Mouse (Mus musculus) midbrain, embryonic 14.5 days (tissue): ENCODE measurements around the gene Nlgn1. TPM values are rescaled to one million over a fixed set of nuclear protein-coding genes. Genes with fewer than 3 reads are reported as not detected.

Source experiments
- ATAC-seq: fragments of 200-750 bp; cut with Nextera tagmentation; 2 replicates; pipeline ENCODE4 v1.8.0; 2017; ENCODE audit warnings: moderate number of reproducible peaks, moderate library complexity; ENCODE audit not compliant: low FRiP score, low TSS enrichment
- DNase-seq: peaks from one replicate; pipeline ENCODE4 v3.0.0-alpha.2; 2015
- H3K27ac ChIP-seq: fragments of 300-500 bp; sonication (generic); replicated peaks from 2 replicates; pipeline ENCODE4 v1.5.1; 2014; ENCODE audit warnings: mild to moderate bottlenecking, low read depth, low read length, moderate library complexity
- H3K27me3 ChIP-seq: fragments of 300-500 bp; sonication (generic); 2 replicates; pipeline ENCODE4 v1.6.1; 2014; ENCODE audit warnings: low read length, control low read depth, mixed read lengths; ENCODE audit not compliant: control insufficient read depth, insufficient read depth
- H3K36me3 ChIP-seq: fragments of 300-500 bp; sonication (generic); 2 replicates; pipeline ENCODE4 v1.6.1; 2014; ENCODE audit warnings: low read length, control low read depth; ENCODE audit not compliant: control insufficient read depth, insufficient read depth
- H3K4me1 ChIP-seq: fragments of 300-500 bp; sonication (generic); 2 replicates; pipeline ENCODE4 v1.6.1; 2014; ENCODE audit warnings: mild to moderate bottlenecking, antibody characterized with exemption, low read length, control low read depth; ENCODE audit not compliant: control insufficient read depth, insufficient read depth
- H3K4me2 ChIP-seq: fragments of 300-500 bp; sonication (generic); 2 replicates; pipeline ENCODE4 v1.6.1; 2014; ENCODE audit warnings: mild to moderate bottlenecking, low read length, moderate library complexity
- H3K4me3 ChIP-seq: fragments of 300-500 bp; sonication (generic); replicated peaks from 2 replicates; pipeline ENCODE4 v1.5.1; 2014; ENCODE audit warnings: low read depth, low read length
- H3K9ac ChIP-seq: fragments of 300-500 bp; sonication (generic); replicated peaks from 2 replicates; pipeline ENCODE4 v1.6.1; 2014; ENCODE audit warnings: mild to moderate bottlenecking, low read length, moderate library complexity
- H3K9me3 ChIP-seq: fragments of 300-500 bp; sonication (generic); 2 replicates; pipeline ENCODE4 v1.6.1; 2016; ENCODE audit warnings: low read length, control low read depth, mixed read lengths; ENCODE audit not compliant: control insufficient read depth
- WGBS: fragments of 180-500 bp; shearing (Covaris S2); extraction: QIAGEN DNeasy Blood & Tissue Kit; methylation state at CpG from one replicate; pipeline ENCODE4 v1.1.7; 2014; 5-methylcytosine and 5-hydroxymethylcytosine counted together
- polyA plus RNA-seq: library from polyadenylated mRNA; unstranded; fragments of >200 nt; fragmentation: Nextera tagmentation; extraction: Ambion mirVana; gene quantifications from 2 replicates; pipeline ENCODE4 v1.2.1, GENCODE M21; 2014

Nlgn1 gene
- polyA plus RNA-seq, 1 experiment from 2014 or later = 26.1 TPM

DNA sequence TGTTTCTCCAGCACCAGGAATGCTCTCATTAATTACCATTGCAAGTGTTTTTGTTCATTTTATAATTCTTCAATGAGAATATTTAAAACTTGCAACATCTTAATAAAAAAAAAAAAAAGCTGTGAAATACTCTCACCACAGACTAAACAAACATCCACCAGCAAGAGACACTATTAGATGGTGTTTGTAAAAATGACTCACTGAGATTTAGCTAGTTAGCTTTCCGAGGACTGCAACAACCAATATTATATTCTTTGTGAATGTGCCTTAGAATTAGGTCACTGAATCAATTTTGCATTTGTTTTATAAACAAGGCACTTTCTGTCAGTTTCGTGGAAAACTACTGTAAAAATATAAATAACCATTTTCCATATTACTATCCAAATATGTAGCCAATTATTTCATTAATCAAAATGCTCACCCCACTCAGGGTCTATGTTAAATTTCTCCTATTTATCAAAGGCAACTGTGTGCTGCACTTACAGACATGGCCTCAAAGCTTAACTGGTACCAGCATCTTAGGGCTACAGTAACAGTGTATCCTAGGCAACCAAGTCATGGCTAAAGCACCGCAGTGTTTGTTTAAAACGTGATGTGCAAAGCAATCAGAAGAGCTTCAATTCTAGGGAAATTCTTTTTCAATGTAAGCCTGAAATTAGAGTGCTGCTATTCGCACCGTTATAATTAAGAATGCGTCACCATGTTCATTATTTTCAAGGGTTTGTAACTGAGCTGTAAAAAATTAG lies 329.2 kb downstream of the Nlgn1 start:
- Histone ChIP-seq H3K4me3 (no peak overlapping the region), H3K4me2 (no peak overlapping the region), H3K27me3 (no peaks in the 10 kb centered on the region), H3K4me1 (peaks cover 5% of the 10 kb centered on the region; the same call in 1 of the 2 replicates), H3K27ac (peak overlapping the region; percentile 38; the same call in 1 of the 2 replicates), H3K9me3 (no peaks in the 10 kb centered on the region), H3K36me3 (no peaks in the 10 kb centered on the region), H3K9ac (no peak overlapping the region)
- DNase-seq = peak; percentile 83
- peak; percentile 85 for ATAC-seq
- WGBS = 32% methylated on average over 7 of the region's 7 CpGs

- peaks cover 5% of the 10 kb centered on the region; the same call in 1 of the 2 replicates for H3K4me1 ChIP-seq
- H3K36me3 ChIP-seq = no peaks in the 10 kb centered on the region
- no peaks in the 10 kb centered on the region for H3K9me3 ChIP-seq
- H3K9ac ChIP-seq = no peak overlapping the region
- no peak overlapping the region for H3K4me2 ChIP-seq
- H3K27ac ChIP-seq = no peak overlapping the region
- DNase-seq (peak; percentile 72), ATAC-seq (no peak)
- no peak overlapping the region for H3K4me3 ChIP-seq
- 18% methylated on average over 2 of the region's 2 CpGs for WGBS
- H3K27me3 ChIP-seq = no peaks in the 10 kb centered on the region
These were observed 329.9 kb downstream of the Nlgn1 start for GRCm38 (mm10) chr3:26002367-26002766.

- H3K9me3 ChIP-seq = no peaks in the 10 kb centered on the region
- no peaks in the 10 kb centered on the region for H3K27me3 ChIP-seq
- 88% methylated on average over 2 of the region's 2 CpGs for WGBS
- no peak overlapping the region for H3K4me2 ChIP-seq
- no peak overlapping the region for H3K4me3 ChIP-seq
- no peak overlapping the region for H3K27ac ChIP-seq
- H3K9ac ChIP-seq = no peak overlapping the region
- H3K4me1 ChIP-seq = no peaks in the 10 kb centered on the region
- DNase-seq = no peak
- H3K36me3 ChIP-seq = no peaks in the 10 kb centered on the region
- ATAC-seq = no peak
These were observed 364.7 kb downstream of the Nlgn1 start for GRCm38 (mm10) chr3:25967546-25967945.

- Histone ChIP-seq H3K27ac (no peak overlapping the region), H3K4me2 (no peak overlapping the region), H3K4me1 (no peaks in the 10 kb centered on the region), H3K36me3 (no peaks in the 10 kb centered on the region), H3K9me3 (no peaks in the 10 kb centered on the region), H3K27me3 (no peaks in the 10 kb centered on the region), H3K9ac (no peak overlapping the region), H3K4me3 (no peak overlapping the region)
- ATAC-seq (no peak), DNase-seq (no peak)
- 52% methylated on average over 3 of the region's 3 CpGs for WGBS
These were observed 368.0 kb downstream of the Nlgn1 start for GRCm38 (mm10) chr3:25964237-25964636.

- Histone ChIP-seq H3K27me3 (no peaks in the 10 kb centered on the region), H3K4me1 (no peaks in the 10 kb centered on the region), H3K9me3 (no peaks in the 10 kb centered on the region), H3K4me3 (no peak overlapping the region), H3K27ac (no peak overlapping the region), H3K9ac (no peak overlapping the region), H3K4me2 (no peak overlapping the region), H3K36me3 (no peaks in the 10 kb centered on the region)
- WGBS = 85% methylated on average over 2 of the region's 2 CpGs
- no peak for DNase-seq
- ATAC-seq = no peak
These were observed 368.7 kb downstream of the Nlgn1 start for GRCm38 (mm10) chr3:25963568-25963967.

- 48% methylated on average over 5 of the region's 5 CpGs for WGBS
- no peaks in the 10 kb centered on the region for H3K4me1 ChIP-seq
These were observed 415.7 kb downstream of the Nlgn1 start for GRCm38 (mm10) chr3:25916535-25916934.

GRCm38 (mm10) chr3:25914365-25915065 lies 417.7 kb downstream of the Nlgn1 start:
- 55% methylated on average over 2 of the region's 2 CpGs for WGBS
- H3K9me3 ChIP-seq = no peaks in the 10 kb centered on the region
- DNase-seq = peak; percentile 31

More at GRCm38 (mm10) chr3:25916535-25916934, 415.7 kb downstream of the Nlgn1 start:
- Histone ChIP-seq H3K9ac (no peak overlapping the region), H3K36me3 (no peaks in the 10 kb centered on the region), H3K4me3 (no peak overlapping the region), H3K27ac (no peak overlapping the region), H3K27me3 (no peaks in the 10 kb centered on the region), H3K9me3 (no peaks in the 10 kb centered on the region), H3K4me2 (no peak overlapping the region)
- DNase-seq (no peak), ATAC-seq (no peak)

GRCm38 (mm10) chr3:25903140-25903809 lies 429.0 kb downstream of the Nlgn1 start:
- 77% methylated on average over 11 of the region's 11 CpGs for WGBS
- H3K27ac ChIP-seq = 0 out of 2 replicates have a peak overlapping the region, but pooled peaks have one; percentile 49

More at GRCm38 (mm10) chr3:25914365-25915065, 417.7 kb downstream of the Nlgn1 start:
- Histone ChIP-seq H3K27ac (no peak overlapping the region), H3K4me1 (no peaks in the 10 kb centered on the region), H3K36me3 (no peaks in the 10 kb centered on the region), H3K4me3 (no peak overlapping the region), H3K27me3 (no peaks in the 10 kb centered on the region), H3K9ac (no peak overlapping the region), H3K4me2 (no peak overlapping the region)
- ATAC-seq = no peak; the same call in 1 of the 2 replicates

More at GRCm38 (mm10) chr3:25903140-25903809, 429.0 kb downstream of the Nlgn1 start:
- no peaks in the 10 kb centered on the region; the same call in 1 of the 2 replicates for H3K27me3 ChIP-seq
- no peaks in the 10 kb centered on the region for H3K4me1 ChIP-seq
- no peaks in the 10 kb centered on the region for H3K36me3 ChIP-seq
- H3K9me3 ChIP-seq = peaks cover 7% of the 10 kb centered on the region; the same call in 1 of the 2 replicates
- no peak for ATAC-seq
- H3K9ac ChIP-seq = no peak overlapping the region
- no peak overlapping the region for H3K4me3 ChIP-seq
- no peak overlapping the region for H3K4me2 ChIP-seq
- DNase-seq = peak; percentile 51
